Mouse (Mus musculus) T-helper 17 cell (primary cell): ENCODE measurements at regions not wholly inside any gene's neighbourhood (a gene's known extent, or its start where the extent isn't known, plus 50 kb on each side); places are given as distances from the start of the nearest gene placed in this dataset.

Experiments used
- in situ Hi-C, 2 experiments: fragments of 300-600 bp; cut with MboI, MseI; formaldehyde crosslinking; loops; 1 replicate in 1 of 2; 2 replicates in 1 of 2; pipeline ENCODE4 v1.15.1; 2025; ENCODE audit warnings: high pct_unique_total_duplicates in 2 of 2

- in situ Hi-C loops, result no loop called here
Observed at GRCm38 (mm10) chr8:109413386-109413785, 80.4 kb upstream of the Pmfbp1 start.

DNA sequence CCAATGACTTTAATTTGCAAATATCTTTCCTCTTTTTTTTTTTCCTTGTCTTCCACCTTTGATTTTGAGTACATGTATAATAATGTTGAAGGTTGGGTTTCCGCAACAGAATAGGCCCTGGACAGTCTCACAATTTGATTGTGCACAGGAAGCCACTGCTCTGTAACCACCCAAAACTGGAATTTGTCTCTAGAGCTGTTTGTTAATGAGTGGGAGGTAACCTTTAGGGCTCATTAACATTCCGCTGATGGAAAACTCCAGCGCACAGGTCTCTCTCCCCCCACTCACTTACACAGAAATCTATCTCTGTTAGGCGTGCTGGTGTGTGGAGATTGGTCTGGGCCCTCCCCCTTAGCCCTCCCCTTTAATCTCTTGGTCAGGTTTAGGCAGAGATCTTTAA, 78.5 kb upstream of the Pmfbp1 start:
- in situ Hi-C loops, result no loop called here

- in situ Hi-C loops, result no loop called here
Observed at GRCm38 (mm10) chr8:109415906-109416305, 77.9 kb upstream of the Pmfbp1 start.

- in situ Hi-C loops, result no loop called here
Observed at GRCm38 (mm10) chr8:109416327-109417100, 77.3 kb upstream of the Pmfbp1 start.

- in situ Hi-C loops, result no loop called here
Observed at GRCm38 (mm10) chr8:109417222-109417621, 76.6 kb upstream of the Pmfbp1 start.

- in situ Hi-C loops, result no loop called here
Observed at GRCm38 (mm10) chr8:109417971-109418370, 75.9 kb upstream of the Pmfbp1 start.

DNA sequence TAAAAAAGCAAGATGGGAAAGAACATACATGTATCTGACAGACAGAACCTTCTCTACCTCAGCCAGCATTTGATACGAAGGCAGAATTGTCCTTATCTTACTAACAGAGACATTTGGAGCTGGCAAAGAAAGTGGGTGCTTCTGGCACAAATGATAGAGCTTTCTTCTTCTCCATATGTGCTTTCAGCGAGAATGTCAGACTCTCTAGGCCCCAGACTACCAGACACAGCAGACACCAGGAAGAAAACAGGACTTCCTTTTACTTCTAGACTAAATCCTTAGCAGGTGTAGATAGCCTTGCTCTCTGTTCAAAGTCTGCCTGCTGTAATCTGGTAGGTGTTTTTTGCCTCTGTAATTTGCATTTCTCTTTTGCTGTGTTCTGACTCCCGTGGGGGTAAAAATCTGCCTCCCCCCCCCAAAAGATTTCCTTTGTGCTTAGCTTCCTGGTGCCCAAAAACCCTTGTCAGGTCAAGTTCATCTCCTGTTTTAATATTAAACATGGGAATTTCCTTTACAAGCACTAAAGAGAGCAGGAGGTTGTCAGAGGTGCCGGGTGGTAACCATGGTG, 74.7 kb upstream of the Pmfbp1 start:
- in situ Hi-C loops, result no loop called here

GRCm38 (mm10) chr8:109424004-109424403, 69.8 kb upstream of the Pmfbp1 start:
- in situ Hi-C loops, result no loop called here

GRCm38 (mm10) chr8:109428551-109428950, 65.3 kb upstream of the Pmfbp1 start:
- in situ Hi-C loops, result no loop called here

- in situ Hi-C loops, result no loop called here
Observed at GRCm38 (mm10) chr8:109434538-109434937, 59.3 kb upstream of the Pmfbp1 start.

- in situ Hi-C loops, result no loop called here
Observed at GRCm38 (mm10) chr8:109436056-109436455, 57.8 kb upstream of the Pmfbp1 start.

DNA sequence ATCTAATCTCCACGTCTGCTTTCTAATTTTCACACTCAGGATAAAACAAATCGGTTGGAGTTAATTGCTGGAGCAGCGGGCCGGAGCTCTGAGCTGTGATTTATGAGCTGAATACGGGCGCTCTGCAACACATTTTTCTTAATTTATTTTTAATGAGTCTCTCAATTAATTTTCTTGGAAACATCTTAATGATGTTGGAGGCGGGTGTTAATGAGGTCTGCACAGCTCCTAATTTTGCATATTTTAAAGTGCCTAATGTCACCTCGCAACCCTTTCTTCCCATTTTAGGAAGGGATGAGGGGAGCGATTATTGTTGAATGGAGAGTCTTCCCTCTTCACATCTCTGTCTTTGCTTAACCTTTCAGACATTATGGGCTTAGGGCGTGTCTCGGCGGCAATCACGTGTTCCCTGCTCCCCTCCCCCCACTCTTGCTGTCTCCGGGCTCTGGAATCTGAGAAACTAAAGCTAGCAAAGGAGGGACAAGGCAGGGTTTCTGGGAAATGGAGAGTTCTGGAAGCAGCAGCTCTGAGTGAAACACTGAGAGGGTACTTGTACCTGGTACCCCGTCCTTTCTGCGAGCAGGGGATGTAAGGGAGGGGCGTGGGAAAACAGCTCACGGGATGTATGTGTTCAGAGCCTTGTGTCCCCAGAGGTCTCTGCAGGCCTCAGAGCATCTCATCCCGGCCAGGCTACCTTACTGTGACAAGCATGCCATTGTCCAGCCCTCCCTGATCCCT, 56.8 kb upstream of the Pmfbp1 start:
- in situ Hi-C loops, result no loop called here

DNA sequence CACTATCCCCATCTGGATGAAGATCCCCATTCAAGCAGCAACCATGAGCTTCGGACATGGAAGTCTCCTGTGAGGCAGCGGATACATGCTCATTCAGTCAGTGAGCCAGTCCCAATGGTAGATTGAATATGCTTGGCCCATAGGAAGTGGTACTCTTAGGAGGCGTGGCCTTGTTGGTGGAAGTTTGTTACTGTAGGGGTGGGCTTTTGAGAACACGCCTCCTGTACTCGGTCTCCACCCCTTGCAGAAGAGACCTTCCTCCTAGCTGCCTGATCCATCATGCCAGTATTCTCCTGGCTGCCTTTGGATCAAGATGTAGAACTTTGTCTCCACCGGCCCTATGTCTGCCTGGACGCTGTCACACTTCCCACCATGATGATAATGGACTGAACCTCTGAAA, 55.3 kb upstream of the Pmfbp1 start:
- in situ Hi-C loops, result no loop called here
